Mouse (Mus musculus): ENCODE data around the gene Atp6v1b1. TPM values are rescaled to one million over a fixed set of nuclear protein-coding genes. Genes with fewer than 3 reads are reported as not detected.

The Atp6v1b1 gene
- polyA plus RNA-seq, 1 experiment: not detected

DNA sequence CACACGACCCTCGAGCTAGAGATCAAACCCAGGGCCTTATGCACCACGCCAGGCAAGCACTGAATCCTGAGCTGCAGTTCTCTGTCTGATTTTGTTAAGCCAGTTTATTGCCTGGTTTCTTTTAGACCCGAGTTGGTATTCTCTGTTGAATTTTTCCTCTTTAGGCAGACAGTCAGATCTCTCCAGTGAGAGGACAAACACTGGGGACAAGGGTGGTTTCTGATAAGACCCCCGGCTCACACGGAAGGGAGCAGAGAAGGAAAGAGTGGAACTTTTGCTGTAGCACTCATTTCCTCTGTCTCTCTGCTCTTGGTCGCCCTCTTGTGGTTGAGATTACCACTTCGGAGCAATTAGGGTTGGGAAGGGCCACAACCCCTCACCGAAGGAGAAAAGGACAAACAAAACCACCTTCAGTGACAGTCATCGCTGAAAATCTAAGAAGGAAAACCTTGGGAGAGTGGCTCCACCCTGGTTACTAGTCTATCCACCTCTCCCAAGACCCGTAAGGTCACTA lies 7.4 kb downstream of the Atp6v1b1 start:
- TF ChIP-seq E2F4 (IDR thresholded peaks at IDR 0.05; ENCODE audit: insufficient read depth): no peak
- no peak overlapping the region for H3ac ChIP-seq (ENCODE audit: control insufficient read depth, insufficient read length)
- peak overlapping the region; percentile 45 for H3K4me2 ChIP-seq (ENCODE audit: low read depth)
- H3K36me3 ChIP-seq (ENCODE audit: control insufficient read depth, insufficient read depth): no peaks in the 10 kb centered on the region
- no peak overlapping the region for H3K4me3 ChIP-seq
- no peaks in the 10 kb centered on the region for H3K79me2 ChIP-seq (ENCODE audit: control insufficient read depth, insufficient read depth)
- peaks cover 66% of the 10 kb centered on the region for H3K27me3 ChIP-seq (ENCODE audit: control insufficient read depth, insufficient read depth, insufficient read length)

DNA sequence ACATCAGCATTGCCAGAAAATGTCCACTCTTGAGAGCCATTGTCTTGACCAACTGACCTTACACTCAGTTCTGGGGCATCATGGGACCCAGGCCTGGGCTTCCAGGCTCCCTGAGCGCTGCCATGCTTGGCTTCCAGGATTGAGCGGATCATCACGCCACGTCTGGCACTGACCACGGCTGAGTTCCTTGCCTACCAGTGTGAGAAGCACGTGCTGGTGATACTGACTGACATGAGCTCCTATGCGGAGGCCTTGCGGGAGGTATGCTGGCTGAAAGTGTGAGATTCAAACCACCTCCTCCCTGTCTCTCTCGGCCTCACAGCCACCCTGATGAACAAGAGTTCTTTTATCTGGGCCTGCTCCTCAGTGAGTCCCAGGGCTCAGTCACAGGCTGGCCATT lies 13.3 kb downstream of the Atp6v1b1 start:
- Histone ChIP-seq H3ac (ENCODE audit: control insufficient read depth, insufficient read length) (no peak overlapping the region), H3K79me2 (ENCODE audit: control insufficient read depth, insufficient read depth) (no peaks in the 10 kb centered on the region), H3K4me3 (no peak overlapping the region), H3K4me2 (ENCODE audit: low read depth) (no peak overlapping the region), H3K27me3 (ENCODE audit: control insufficient read depth, insufficient read depth, insufficient read length) (peaks cover 63% of the 10 kb centered on the region), H3K36me3 (ENCODE audit: control insufficient read depth, insufficient read depth) (no peaks in the 10 kb centered on the region)
- TF ChIP-seq TCF12 (IDR thresholded peaks at IDR 0.05; ENCODE audit: insufficient read depth, poor library complexity, severe bottlenecking) (no peak), USF1 (IDR thresholded peaks at IDR 0.05; ENCODE audit: low read depth) (no peak), REST (IDR thresholded peaks at IDR 0.05; ENCODE audit: insufficient read depth, insufficient read length) (no peak), POLR2AphosphoS2 (IDR thresholded peaks at IDR 0.05; ENCODE audit: insufficient read length, low read depth) (no peak), MYOG (IDR thresholded peaks at IDR 0.05; ENCODE audit: control insufficient read depth in 1 of 3, insufficient read depth in 1 of 3, insufficient read length in 2 of 3, low read depth in 2 of 3) (no peak), MYOD1 (IDR thresholded peaks at IDR 0.05; ENCODE audit: control insufficient read depth in 1 of 3, insufficient read length in 2 of 3, low read depth in 2 of 3) (no peak), MAX (IDR thresholded peaks at IDR 0.05; ENCODE audit: low read depth) (no peak), E2F4 (IDR thresholded peaks at IDR 0.05; ENCODE audit: insufficient read depth) (no peak), SRF (IDR thresholded peaks at IDR 0.05; ENCODE audit: control insufficient read depth, insufficient read length, low read depth) (no peak), CEBPB (IDR thresholded peaks at IDR 0.05; ENCODE audit: insufficient read depth, poor library complexity, severe bottlenecking) (no peak), TCF3 (IDR thresholded peaks at IDR 0.05; ENCODE audit: insufficient read length, low read depth) (no peak), POLR2A (IDR thresholded peaks at IDR 0.05; ENCODE audit: insufficient read length, low read depth) (no peak)

DNA sequence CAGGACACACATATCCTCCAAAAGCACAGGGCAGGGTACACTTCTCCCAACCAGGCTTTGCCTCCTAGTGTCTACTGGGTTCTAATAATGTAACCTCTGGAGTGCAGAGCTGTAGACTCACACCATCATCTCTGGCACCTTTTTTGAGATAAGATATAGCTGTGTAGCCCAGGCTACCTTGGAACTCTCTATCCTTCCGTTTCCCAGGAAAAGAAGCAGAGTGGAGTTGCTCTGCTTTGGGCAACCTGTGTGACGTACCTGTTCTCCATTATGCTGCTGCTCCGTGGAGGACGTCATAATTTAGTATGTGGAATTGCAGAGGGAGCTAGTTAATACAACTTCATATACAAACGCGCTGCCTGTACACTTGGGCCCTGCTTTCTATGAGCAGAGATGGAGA lies 19.6 kb downstream of the Atp6v1b1 start, which contains the start of gene Ankrd53:
Gene Ankrd53 (plus strand): TSS at position 301 of the 400 bp plus-strand sequence.
- TF ChIP-seq TCF12 (IDR thresholded peaks at IDR 0.05; ENCODE audit: insufficient read depth, poor library complexity, severe bottlenecking) (no peak), POLR2AphosphoS2 (IDR thresholded peaks at IDR 0.05; ENCODE audit: insufficient read length, low read depth) (no peak), MYOD1 (IDR thresholded peaks at IDR 0.05; ENCODE audit: control insufficient read depth in 1 of 3, insufficient read length in 2 of 3, low read depth in 2 of 3) (no peak), MAX (IDR thresholded peaks at IDR 0.05; ENCODE audit: low read depth) (no peak), E2F4 (IDR thresholded peaks at IDR 0.05; ENCODE audit: insufficient read depth) (no peak), REST (IDR thresholded peaks at IDR 0.05; ENCODE audit: insufficient read depth, insufficient read length) (no peak), SRF (IDR thresholded peaks at IDR 0.05; ENCODE audit: control insufficient read depth, insufficient read length, low read depth) (no peak), POLR2A (IDR thresholded peaks at IDR 0.05; ENCODE audit: insufficient read length, low read depth) (no peak), TCF3 (IDR thresholded peaks at IDR 0.05; ENCODE audit: insufficient read length, low read depth) (no peak), CEBPB (IDR thresholded peaks at IDR 0.05; ENCODE audit: insufficient read depth, poor library complexity, severe bottlenecking) (no peak), USF1 (IDR thresholded peaks at IDR 0.05; ENCODE audit: low read depth) (no peak), MYOG (IDR thresholded peaks at IDR 0.05; ENCODE audit: control insufficient read depth in 1 of 3, insufficient read depth in 1 of 3, insufficient read length in 2 of 3, low read depth in 2 of 3) (no peak)
- no peaks in the 10 kb centered on the region for H3K79me2 ChIP-seq (ENCODE audit: control insufficient read depth, insufficient read depth)
- H3K4me3 ChIP-seq: no peak within 1 kb of the TSS
- H3K4me2 ChIP-seq (ENCODE audit: low read depth): no peak within 1 kb of the TSS
- H3K36me3 ChIP-seq (ENCODE audit: control insufficient read depth, insufficient read depth): no peaks in the 10 kb centered on the region
- H3ac ChIP-seq (ENCODE audit: control insufficient read depth, insufficient read length): no peak within 1 kb of the TSS
- H3K27me3 ChIP-seq (ENCODE audit: control insufficient read depth, insufficient read depth, insufficient read length): peaks cover 11% of the 10 kb centered on the region

DNA sequence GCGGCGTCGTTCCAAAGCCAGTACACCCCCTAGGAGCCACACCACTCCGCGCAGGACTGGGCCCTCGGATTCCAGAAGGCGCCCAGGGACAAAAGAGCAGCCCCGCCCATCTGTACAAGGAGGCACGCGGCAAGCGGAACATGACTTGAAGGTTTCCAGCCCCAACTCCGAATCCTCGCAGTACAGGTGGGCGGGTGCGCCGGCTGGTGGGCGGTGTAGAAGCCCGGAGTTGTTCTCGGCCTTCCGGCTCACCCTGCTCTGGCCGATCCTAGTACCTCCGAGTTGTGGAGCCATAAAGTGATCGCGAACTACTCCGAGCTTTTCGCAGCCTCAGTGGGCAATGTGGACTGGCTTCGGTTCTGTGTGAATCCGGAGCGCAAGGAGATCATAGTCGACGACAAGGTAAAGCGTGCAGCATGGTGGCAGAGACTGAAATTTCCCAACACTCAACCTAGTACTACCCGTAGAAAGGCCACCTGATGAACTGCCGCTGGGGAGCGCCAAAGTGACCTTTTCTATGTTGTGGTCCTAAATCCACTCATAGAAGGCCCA lies 20.2 kb downstream of the Atp6v1b1 start:
- Histone ChIP-seq H3K36me3 (ENCODE audit: control insufficient read depth, insufficient read depth) (no peaks in the 10 kb centered on the region), H3ac (ENCODE audit: control insufficient read depth, insufficient read length) (no peak overlapping the region), H3K4me2 (ENCODE audit: low read depth) (no peak overlapping the region), H3K79me2 (ENCODE audit: control insufficient read depth, insufficient read depth) (no peaks in the 10 kb centered on the region), H3K4me3 (no peak overlapping the region), H3K27me3 (ENCODE audit: control insufficient read depth, insufficient read depth, insufficient read length) (peaks cover 4% of the 10 kb centered on the region)
- no peak for TF ChIP-seq MYOD1 (IDR thresholded peaks at IDR 0.05; ENCODE audit: control insufficient read depth in 1 of 3, insufficient read length in 2 of 3, low read depth in 2 of 3)
- no peak for TF ChIP-seq MYOG (IDR thresholded peaks at IDR 0.05; ENCODE audit: control insufficient read depth in 1 of 3, insufficient read depth in 1 of 3, insufficient read length in 2 of 3, low read depth in 2 of 3)
- TF ChIP-seq TCF12 (IDR thresholded peaks at IDR 0.05; ENCODE audit: insufficient read depth, poor library complexity, severe bottlenecking): no peak
- no peak for TF ChIP-seq MAX (IDR thresholded peaks at IDR 0.05; ENCODE audit: low read depth)
- no peak for TF ChIP-seq E2F4 (IDR thresholded peaks at IDR 0.05; ENCODE audit: insufficient read depth)
- no peak for TF ChIP-seq SRF (IDR thresholded peaks at IDR 0.05; ENCODE audit: control insufficient read depth, insufficient read length, low read depth)
- no peak for TF ChIP-seq TCF3 (IDR thresholded peaks at IDR 0.05; ENCODE audit: insufficient read length, low read depth)
- TF ChIP-seq POLR2AphosphoS2 (IDR thresholded peaks at IDR 0.05; ENCODE audit: insufficient read length, low read depth): no peak
- no peak for TF ChIP-seq CEBPB (IDR thresholded peaks at IDR 0.05; ENCODE audit: insufficient read depth, poor library complexity, severe bottlenecking)
- TF ChIP-seq REST (IDR thresholded peaks at IDR 0.05; ENCODE audit: insufficient read depth, insufficient read length): no peak
- TF ChIP-seq USF1 (IDR thresholded peaks at IDR 0.05; ENCODE audit: low read depth): no peak
- no peak for TF ChIP-seq POLR2A (IDR thresholded peaks at IDR 0.05; ENCODE audit: insufficient read length, low read depth)

DNA sequence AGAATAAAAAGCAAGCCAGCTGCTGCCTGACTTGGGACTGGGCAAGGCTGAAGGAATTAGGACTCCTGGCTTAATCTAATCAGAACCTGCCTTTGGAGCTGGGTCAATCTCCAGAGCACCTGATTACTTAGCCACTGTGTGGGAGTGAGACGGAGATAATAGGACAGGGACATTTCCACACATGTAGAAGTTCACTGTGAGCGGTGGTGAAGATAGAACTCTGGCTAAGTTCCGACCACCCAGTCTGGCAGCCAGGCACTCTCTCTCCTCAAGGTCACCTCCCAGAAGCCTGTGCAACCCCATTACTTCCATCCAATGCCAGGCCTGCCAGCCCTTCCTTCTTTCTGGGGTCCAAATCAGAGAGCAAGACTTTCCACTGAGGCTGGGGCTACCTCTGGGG lies 24.2 kb downstream of the Atp6v1b1 start:
- Histone ChIP-seq H3K36me3 (ENCODE audit: control insufficient read depth, insufficient read depth) (peaks cover 4% of the 10 kb centered on the region), H3ac (ENCODE audit: control insufficient read depth, insufficient read length) (no peak overlapping the region), H3K79me2 (ENCODE audit: control insufficient read depth, insufficient read depth) (no peaks in the 10 kb centered on the region), H3K4me2 (ENCODE audit: low read depth) (no peak overlapping the region), H3K27me3 (ENCODE audit: control insufficient read depth, insufficient read depth, insufficient read length) (no peaks in the 10 kb centered on the region), H3K4me3 (no peak overlapping the region)
- TF ChIP-seq MYOG (IDR thresholded peaks at IDR 0.05; ENCODE audit: control insufficient read depth in 1 of 3, insufficient read depth in 1 of 3, insufficient read length in 2 of 3, low read depth in 2 of 3): no peak
- TF ChIP-seq TCF3 (IDR thresholded peaks at IDR 0.05; ENCODE audit: insufficient read length, low read depth): no peak
- TF ChIP-seq TCF12 (IDR thresholded peaks at IDR 0.05; ENCODE audit: insufficient read depth, poor library complexity, severe bottlenecking): no peak
- TF ChIP-seq E2F4 (IDR thresholded peaks at IDR 0.05; ENCODE audit: insufficient read depth): no peak
